Comparison of ENCODE assay signal across 8 mouse cellular contexts in the genomic region with DNA sequence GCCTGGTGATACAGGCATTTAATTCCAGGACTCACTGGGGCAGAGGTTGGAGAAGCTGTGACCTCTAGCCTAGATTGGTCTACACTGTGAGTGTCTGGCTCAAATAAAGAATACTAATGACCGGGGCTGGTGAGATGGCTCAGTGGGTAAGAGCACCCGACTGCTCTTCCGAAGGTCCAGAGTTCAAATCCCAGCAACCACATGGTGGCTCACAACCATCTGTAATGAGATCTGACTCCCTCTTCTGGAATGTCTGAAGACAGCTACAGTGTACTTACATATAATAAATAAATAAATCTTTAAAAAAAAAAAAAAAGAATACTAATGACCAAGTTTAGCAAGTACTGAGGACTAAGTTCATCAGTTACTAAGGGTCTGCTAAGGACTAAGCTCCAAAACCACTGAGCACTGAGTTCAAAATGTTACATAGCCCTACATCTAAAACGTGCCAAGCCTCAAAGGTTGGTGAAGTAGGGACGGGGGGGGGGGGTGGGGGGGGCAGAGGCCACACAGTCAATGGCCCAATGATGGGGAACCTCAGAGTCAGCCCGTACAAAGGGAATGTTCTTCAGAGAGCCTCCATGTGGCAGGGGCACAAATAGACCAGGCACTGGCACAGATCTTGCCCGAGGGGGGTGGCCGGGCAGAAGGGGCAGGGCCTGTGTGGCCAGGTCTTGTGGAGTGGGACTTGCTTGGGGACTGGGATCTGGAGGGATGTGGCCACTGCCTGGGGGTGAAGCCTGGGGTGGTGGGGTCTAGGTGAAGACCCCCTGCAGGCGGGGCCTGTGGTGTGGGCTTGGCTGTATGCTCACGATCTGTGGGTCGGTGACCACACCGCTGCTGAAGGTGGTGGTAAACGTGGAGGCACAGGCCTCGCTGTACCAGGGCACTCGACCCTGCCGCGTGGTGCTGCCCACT. TPM values are rescaled to one million over a fixed set of nuclear protein-coding genes. Genes with fewer than 3 reads are reported as not detected.
DNase-seq lines count a peak whose midpoint lies in the region; ATAC-seq and TF ChIP-seq lines count a peak whose summit lies in the region.

No protein-coding gene starts in this region.

- no peak overlapping the region for H3K27ac ChIP-seq in neural tube, embryonic 12.5 days
- H3K27ac ChIP-seq in limb, embryonic 14.5 days (replicated peaks; ENCODE audit: low read depth, low read length), result no peak overlapping the region
- H3K27ac ChIP-seq in stomach, postnatal 0 days (replicated peaks), result no peak overlapping the region

- TF ChIP-seq EP300 in stomach, postnatal 0 days (optimal IDR thresholded peaks at IDR 0.05), result no peak

- no peak for ATAC-seq in neural tube, embryonic 12.5 days (ENCODE audit: low FRiP score, low read depth)
- ATAC-seq in limb, embryonic 14.5 days (ENCODE audit: low FRiP score, low read depth), result no peak
- no peak for ATAC-seq in stomach, postnatal 0 days (ENCODE audit: low FRiP score, low TSS enrichment)
- no peak for ATAC-seq in activated CD4-positive, CD25-positive, alpha-beta regulatory T cell, adult 4 months

- peak overlapping the region; percentile 96 for H3K4me2 ChIP-seq in neural tube, embryonic 12.5 days (replicated peaks)
- peak overlapping the region; percentile 99 for H3K4me2 ChIP-seq in limb, embryonic 14.5 days (replicated peaks; ENCODE audit: low read depth, low read length, severe bottlenecking)
- peak overlapping the region; percentile 97; the same call in 1 of the 2 replicates for H3K4me2 ChIP-seq in stomach, postnatal 0 days (replicated peaks; ENCODE audit: low read depth)

- H3K9ac ChIP-seq in neural tube, embryonic 12.5 days, result no peak overlapping the region
- no peak overlapping the region for H3K9ac ChIP-seq in limb, embryonic 14.5 days (ENCODE audit: low read depth, low read length, severe bottlenecking)
- no peak overlapping the region for H3K9ac ChIP-seq in stomach, postnatal 0 days (ENCODE audit: low read length)

- H3K4me1 ChIP-seq in neural tube, embryonic 12.5 days, result peaks cover 32% of the 10 kb centered on the region
- peaks cover 9% of the 10 kb centered on the region; the same call in 1 of the 2 replicates for H3K4me1 ChIP-seq in limb, embryonic 14.5 days (ENCODE audit: control insufficient read depth, insufficient read depth, low read length)
- peaks cover 10% of the 10 kb centered on the region; the same call in 1 of the 2 replicates for H3K4me1 ChIP-seq in stomach, postnatal 0 days (replicated peaks; ENCODE audit: control insufficient read depth, insufficient read depth)

- H3K27me3 ChIP-seq in neural tube, embryonic 12.5 days (replicated peaks), result peaks cover 13% of the 10 kb centered on the region
- no peaks in the 10 kb centered on the region for H3K27me3 ChIP-seq in limb, embryonic 14.5 days (ENCODE audit: control insufficient read depth, insufficient read depth, low read length)
- no peaks in the 10 kb centered on the region for H3K27me3 ChIP-seq in stomach, postnatal 0 days (ENCODE audit: control insufficient read depth, insufficient read depth, low read length)

- H3K9me3 ChIP-seq in neural tube, embryonic 12.5 days, result no peaks in the 10 kb centered on the region
- no peaks in the 10 kb centered on the region for H3K9me3 ChIP-seq in limb, embryonic 14.5 days (ENCODE audit: control insufficient read depth, low read length)
- H3K9me3 ChIP-seq in stomach, postnatal 0 days (ENCODE audit: control insufficient read depth, low read length), result no peaks in the 10 kb centered on the region

- 82% methylated on average over 17 of the region's 17 CpGs for WGBS in neural tube, embryonic 12.5 days
- 77% methylated on average over 16 of the region's 17 CpGs for WGBS in limb, embryonic 14.5 days
- 78% methylated on average over 17 of the region's 17 CpGs for WGBS in stomach, postnatal 0 days

- no peak for TF ChIP-seq CTCF in stomach, postnatal 0 days (IDR thresholded peaks at IDR 0.05; ENCODE audit: low read depth)

- no peaks in the 10 kb centered on the region for H3K36me3 ChIP-seq in neural tube, embryonic 12.5 days
- H3K36me3 ChIP-seq in limb, embryonic 14.5 days (ENCODE audit: control insufficient read depth, insufficient read depth, low read length), result no peaks in the 10 kb centered on the region
- H3K36me3 ChIP-seq in stomach, postnatal 0 days (ENCODE audit: control insufficient read depth, insufficient read depth, low read length), result no peaks in the 10 kb centered on the region

- peak; percentile 41 for DNase-seq in cerebellum, adult 8-10 months
- no peak for DNase-seq in cerebellum, postnatal 10 days
- no peak for DNase-seq in neural tube, embryonic 10.5 days (ENCODE audit: extremely low spot score, low spot score)
- no peak for DNase-seq in limb, embryonic 14.5 days (ENCODE audit: low spot score)
- DNase-seq in stomach, postnatal 0 days (ENCODE audit: low spot score), result no peak
- no peak for DNase-seq in left cerebral cortex, postnatal 25 days (ENCODE audit: low spot score in 2 of 2)

- intact Hi-C loops in left cerebral cortex, postnatal 25 days (cut with DNase I), result no loop called here

- TF ChIP-seq POLR2A in limb, embryonic 14.5 days (IDR thresholded peaks at IDR 0.05; ENCODE audit: borderline replicate concordance, extremely low read depth, insufficient read depth, insufficient read length), result no peak

- H3K4me3 ChIP-seq in neural tube, embryonic 12.5 days, result no peak overlapping the region
- H3K4me3 ChIP-seq in limb, embryonic 14.5 days (replicated peaks; ENCODE audit: low read length), result peak overlapping the region; percentile 60; the same call in 1 of the 2 replicates
- no peak overlapping the region for H3K4me3 ChIP-seq in stomach, postnatal 0 days (ENCODE audit: low read depth, low read length)

RNA-seq across cellular contexts. Expression of a gene that starts 4.0 kb away (rescaled TPM):
- polyA plus RNA-seq in neural tube, embryonic 12.5 days (2016; fragmentation: Nextera tagmentation; extraction: Ambion mirVana), result 37.7 and 41.1 TPM in 2 replicates
- polyA plus RNA-seq in limb, embryonic 14.5 days (2012; rRNA removed), result 45.1 and 46.7 TPM in 2 replicates
- polyA plus RNA-seq in limb, embryonic 14.5 days (2014; fragmentation: Nextera tagmentation; extraction: Ambion mirVana), result 45.1 and 46.1 TPM in 2 replicates
- polyA plus RNA-seq in stomach, postnatal 0 days (2015; fragmentation: Nextera tagmentation; extraction: Ambion mirVana), result 50.3 and 51.2 TPM in 2 replicates
- total RNA-seq in left cerebral cortex, postnatal 25 days (2021), result 10 to 100 TPM; 27.3 to 29.8 TPM
- 10 to 100 TPM; 44.0 to 54.5 TPM for polyA plus RNA-seq in activated CD4-positive, CD25-positive, alpha-beta regulatory T cell, adult 4 months (2017; shearing (Covaris generic))

RNA-seq across cellular contexts. Expression of a gene that starts 4.9 kb away (rescaled TPM):
- 2.2 and 2.3 TPM in 2 replicates for polyA plus RNA-seq in neural tube, embryonic 12.5 days (2016; fragmentation: Nextera tagmentation; extraction: Ambion mirVana)
- polyA plus RNA-seq in limb, embryonic 14.5 days (2012; rRNA removed), result 7.8 and 10.7 TPM in 2 replicates
- polyA plus RNA-seq in limb, embryonic 14.5 days (2014; fragmentation: Nextera tagmentation; extraction: Ambion mirVana), result 4.2 and 5.9 TPM in 2 replicates
- 2.2 and 2.3 TPM in 2 replicates for polyA plus RNA-seq in stomach, postnatal 0 days (2015; fragmentation: Nextera tagmentation; extraction: Ambion mirVana)
- total RNA-seq in left cerebral cortex, postnatal 25 days (2021), result 1 to 10 TPM; 4.5 to 4.6 TPM
- polyA plus RNA-seq in activated CD4-positive, CD25-positive, alpha-beta regulatory T cell, adult 4 months (2017; shearing (Covaris generic)), result 10 to 100 TPM in 1 of 2 experiments, 1 to 10 TPM in 1; 6.7 to 11.9 TPM

RNA-seq across cellular contexts. Expression of a gene that starts 5.4 kb away (rescaled TPM):
- polyA plus RNA-seq in neural tube, embryonic 12.5 days (2016; fragmentation: Nextera tagmentation; extraction: Ambion mirVana), result 3.4 and 3.6 TPM in 2 replicates
- 3.9 TPM in 2 replicates for polyA plus RNA-seq in limb, embryonic 14.5 days (2012; rRNA removed)
- 9.9 and 10.5 TPM in 2 replicates for polyA plus RNA-seq in limb, embryonic 14.5 days (2014; fragmentation: Nextera tagmentation; extraction: Ambion mirVana)
- 13.5 and 17.6 TPM in 2 replicates for polyA plus RNA-seq in stomach, postnatal 0 days (2015; fragmentation: Nextera tagmentation; extraction: Ambion mirVana)
- 10 to 100 TPM; 10.5 to 11.2 TPM for total RNA-seq in left cerebral cortex, postnatal 25 days (2021)
- not detected for polyA plus RNA-seq in activated CD4-positive, CD25-positive, alpha-beta regulatory T cell, adult 4 months (2017; shearing (Covaris generic))

RNA-seq across cellular contexts. Expression of a gene that starts 23.8 kb away (rescaled TPM):
- polyA plus RNA-seq in neural tube, embryonic 12.5 days (2016; fragmentation: Nextera tagmentation; extraction: Ambion mirVana), result 0.50 and 1.1 TPM in 2 replicates
- 16.5 and 21.9 TPM in 2 replicates for polyA plus RNA-seq in limb, embryonic 14.5 days (2012; rRNA removed)
- 6.5 and 6.7 TPM in 2 replicates for polyA plus RNA-seq in limb, embryonic 14.5 days (2014; fragmentation: Nextera tagmentation; extraction: Ambion mirVana)
- polyA plus RNA-seq in stomach, postnatal 0 days (2015; fragmentation: Nextera tagmentation; extraction: Ambion mirVana), result 12.2 and 12.8 TPM in 2 replicates
- 1 to 10 TPM; 5.1 to 7.4 TPM for total RNA-seq in left cerebral cortex, postnatal 25 days (2021)
- not detected for polyA plus RNA-seq in activated CD4-positive, CD25-positive, alpha-beta regulatory T cell, adult 4 months (2017; shearing (Covaris generic))

RNA-seq across cellular contexts. Expression of a gene that starts 28.6 kb away (rescaled TPM):
- polyA plus RNA-seq in neural tube, embryonic 12.5 days (2016; fragmentation: Nextera tagmentation; extraction: Ambion mirVana), result 160 and 175 TPM in 2 replicates
- 2.5 and 3.3 TPM in 2 replicates for polyA plus RNA-seq in limb, embryonic 14.5 days (2012; rRNA removed)
- polyA plus RNA-seq in limb, embryonic 14.5 days (2014; fragmentation: Nextera tagmentation; extraction: Ambion mirVana), result 1.5 and 1.8 TPM in 2 replicates
- polyA plus RNA-seq in stomach, postnatal 0 days (2015; fragmentation: Nextera tagmentation; extraction: Ambion mirVana), result 1.2 and 1.3 TPM in 2 replicates
- total RNA-seq in left cerebral cortex, postnatal 25 days (2021), result 100 to 1,000 TPM in 1 of 2 experiments, 10 to 100 TPM in 1; 93.4 to 103 TPM
- under 1 TPM in 1 of 2 experiments, not detected in 1; 0.82 TPM for polyA plus RNA-seq in activated CD4-positive, CD25-positive, alpha-beta regulatory T cell, adult 4 months (2017; shearing (Covaris generic))
